Mouse (Mus musculus): ENCODE results near the gene Pdcl2.

DNA sequence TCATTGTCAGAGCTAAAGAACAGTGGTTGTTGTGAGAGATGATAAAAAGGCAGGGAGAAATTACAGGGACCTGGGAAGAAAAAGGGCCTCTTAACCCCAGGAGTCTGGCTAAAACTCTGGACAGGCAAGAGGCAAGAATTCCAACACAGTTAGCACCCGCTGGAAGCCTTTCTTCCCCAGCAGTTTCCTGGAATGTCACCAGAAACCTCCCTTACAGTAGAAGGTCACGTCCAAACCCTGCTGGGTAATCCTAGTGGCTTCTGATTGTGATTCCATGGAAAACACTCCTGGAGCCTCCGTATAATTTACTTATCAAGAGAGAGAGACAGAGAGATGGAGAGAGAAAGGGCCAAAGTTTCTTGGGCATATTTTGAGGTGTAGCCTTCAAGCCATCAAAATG is 48.3 kb upstream of the Pdcl2 start:
- TF ChIP-seq CTCF (IDR thresholded peaks at IDR 0.05; ENCODE audit: low read depth, low read length) (no peak), POLR2A (IDR thresholded peaks at IDR 0.05; ENCODE audit: extremely low read depth, insufficient read depth, low read length) (no peak)
